ENCODE assay signal across 8 mouse cellular contexts in the genomic region with DNA sequence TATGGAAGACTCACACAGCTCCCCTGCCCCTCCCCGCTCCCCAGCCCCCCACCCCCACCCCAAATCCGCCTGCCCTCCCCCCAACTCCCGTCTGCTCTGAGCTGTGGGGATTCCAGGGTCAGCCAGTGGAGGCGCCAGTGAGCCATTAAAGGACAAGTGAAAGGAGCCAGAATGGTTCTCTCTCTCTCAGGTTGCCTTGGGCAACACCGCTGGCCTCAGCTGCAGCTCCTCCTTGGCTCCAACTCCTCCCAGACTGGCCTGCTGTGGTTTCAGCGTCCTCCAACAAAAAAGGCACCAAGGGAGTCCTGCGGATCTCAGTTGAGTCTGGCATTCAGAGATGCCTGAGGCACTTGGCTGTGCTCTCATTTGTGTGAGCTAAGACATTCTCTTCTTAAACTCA. TPM values are rescaled to one million over a fixed set of nuclear protein-coding genes. Genes with fewer than 3 reads are reported as not detected.
DNase-seq lines count a peak whose midpoint lies in the region; ATAC-seq and TF ChIP-seq lines count a peak whose summit lies in the region.

No protein-coding gene starts in this region.

- H3K4me1 ChIP-seq in bone marrow macrophage, adult 2 months (ENCODE audit: control insufficient read depth, insufficient read depth, low read length), result peaks cover 4% of the 10 kb centered on the region; the same call in 1 of the 2 replicates

- TF ChIP-seq CTCF in bone marrow macrophage, adult 2 months (IDR thresholded peaks at IDR 0.05; ENCODE audit: low read depth, low read length), result peak; percentile 16; the same call in 1 of the 2 replicates
- TF ChIP-seq CTCF in left cerebral cortex, adult 2 months (IDR thresholded peaks at IDR 0.05), result peak; percentile 33

- intact Hi-C loops in heart, postnatal 10 days (cut with DNase I), result no loop called here
- intact Hi-C loops in left cerebral cortex, adult 2 months (cut with DNase I), result no loop called here

- no peak for TF ChIP-seq POLR2A in bone marrow macrophage, adult 2 months (IDR thresholded peaks at IDR 0.05; ENCODE audit: borderline replicate concordance, low read depth, low read length)

- DNase-seq in heart, adult 18-20 months, result peak; percentile 9 to 44
- DNase-seq in heart, adult 8-10 months (ENCODE audit: low spot score), result no peak
- DNase-seq in heart, postnatal 10 days, result peak; percentile 14 to 54
- peak; percentile 26 to 34 for DNase-seq in left cerebral cortex, adult 2 months (ENCODE audit: extremely low spot score in 1 of 2, low spot score in 2 of 2)
- DNase-seq in skeletal muscle tissue, adult 2 months (ENCODE audit: low read depth, low spot score), result peak; percentile 4

- H3K4me3 ChIP-seq in bone marrow macrophage, adult 2 months (ENCODE audit: insufficient read depth, low read length), result no peak overlapping the region; the same call in 1 of the 2 replicates
- H3K4me3 ChIP-seq in left cerebral cortex, adult 2 months, result no peak overlapping the region

- H3K27ac ChIP-seq in bone marrow macrophage, adult 2 months (ENCODE audit: insufficient read depth, low read depth, low read length), result no peak overlapping the region
- H3K27ac ChIP-seq in left cerebral cortex, adult 2 months, result no peak overlapping the region

- ATAC-seq in erythroblast, adult 5-6 weeks (replicated peaks; ENCODE audit: low FRiP score, poor library complexity, severe bottlenecking), result peak; percentile 60
- peak; percentile 88 for ATAC-seq in megakaryocyte, adult 5-6 weeks (ENCODE audit: poor library complexity, severe bottlenecking)

RNA-seq across cellular contexts. Expression of gene Gas2l3, which starts 47.9 kb away (rescaled TPM):
- 1 to 10 TPM; 2.7 to 3.1 TPM for total RNA-seq in heart, adult 18-20 months (2021)
- total RNA-seq in heart, adult 8-10 months (2022), result 1 to 10 TPM; 2.7 to 4.2 (median 3.2) TPM
- polyA plus RNA-seq in bone marrow macrophage, adult 2 months (2012; ENCODE audit: insufficient read depth, insufficient read length, missing spikeins), result 47.6 and 48.2 TPM in 2 replicates
- total RNA-seq in erythroblast, adult 5-6 weeks (2015; ENCODE audit: low replicate concordance), result 6.3 and 7.7 TPM in 2 replicates
- total RNA-seq in erythroblast, adult 5-6 weeks (2017; ENCODE audit: low replicate concordance), result 7.4 and 14.8 TPM in 2 replicates
- total RNA-seq in heart, postnatal 10 days (2021), result 10 to 100 TPM; 12.9 to 14.6 TPM
- total RNA-seq in left cerebral cortex, adult 2 months (2021), result 1 to 10 TPM; 3.8 to 3.9 TPM
- total RNA-seq in megakaryocyte, adult 5-6 weeks (2015), result 24.4 and 26.2 TPM in 2 replicates
- total RNA-seq in megakaryocyte, adult 5-6 weeks (2017), result 31.9 and 41.4 TPM in 2 replicates

RNA-seq across cellular contexts. Expression of gene Ano4, which starts 51.3 kb away (rescaled TPM):
- total RNA-seq in heart, adult 18-20 months (2021), result 10 to 100 TPM in 1 of 2 experiments, 1 to 10 TPM in 1; 8.0 to 10.0 TPM
- 10 to 100 TPM in 2 of 4 experiments, 1 to 10 TPM in 2; 8.1 to 14.0 (median 9.2) TPM for total RNA-seq in heart, adult 8-10 months (2022)
- polyA plus RNA-seq in bone marrow macrophage, adult 2 months (2012; ENCODE audit: insufficient read depth, insufficient read length, missing spikeins), result not detected in 2 replicates
- total RNA-seq in erythroblast, adult 5-6 weeks (2015; ENCODE audit: low replicate concordance), result not detected in 2 replicates
- total RNA-seq in erythroblast, adult 5-6 weeks (2017; ENCODE audit: low replicate concordance), result not detected in 2 replicates
- total RNA-seq in heart, postnatal 10 days (2021), result 1 to 10 TPM; 4.5 to 6.1 TPM
- total RNA-seq in left cerebral cortex, adult 2 months (2021), result 10 to 100 TPM; 19.9 to 23.4 TPM
- not detected in 2 replicates for total RNA-seq in megakaryocyte, adult 5-6 weeks (2015)
- total RNA-seq in megakaryocyte, adult 5-6 weeks (2017), result not detected in 2 replicates

Comparison
In these comparisons a context has a peak if more than half of its experiments do, and no peak if none do; other contexts are left out.
1. RNA of gene Ano4, which starts 51.3 kb away (total RNA-seq): 19.9 to 23.4 TPM in left cerebral cortex, adult 2 months, 8.1 to 14.0 TPM in heart, adult 8-10 months, 8.0 to 10.0 TPM in heart, adult 18-20 months and 4.5 to 6.1 TPM in heart, postnatal 10 days; not detected in erythroblast, adult 5-6 weeks and not detected in megakaryocyte, adult 5-6 weeks; every median in the first group is over 4 times any median in the second.